Mouse (Mus musculus): ENCODE measurements at regions not wholly inside any gene's neighbourhood (a gene's known extent, or its start where the extent isn't known, plus 50 kb on each side); places are given as distances from the start of the nearest gene placed in this dataset.

DNA sequence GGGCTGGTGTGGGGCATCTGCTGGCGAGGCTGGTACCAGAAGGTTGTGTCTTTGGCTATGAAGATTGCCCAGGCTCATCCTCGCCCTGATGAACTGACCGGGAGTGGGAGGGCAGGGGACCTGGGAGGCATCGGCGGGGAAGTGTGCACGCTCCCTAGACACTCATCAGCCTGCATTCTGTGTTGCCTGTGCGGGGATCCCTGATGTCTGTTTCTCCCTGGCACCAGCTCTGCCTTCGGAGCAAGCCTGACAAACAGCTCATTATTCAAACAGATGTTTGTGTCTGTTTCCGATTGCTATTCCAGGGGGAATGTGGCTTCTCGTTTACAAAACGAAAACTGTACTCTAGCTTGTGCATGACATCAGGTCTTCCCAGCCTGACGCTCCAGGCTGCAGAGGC lies 412.3 kb downstream of the Cdh26 start:
- TF ChIP-seq CTCF (IDR thresholded peaks at IDR 0.05; ENCODE audit: insufficient read depth, low read length) (no peak), POLR2A (IDR thresholded peaks at IDR 0.05; ENCODE audit: borderline replicate concordance, extremely low read depth, low read depth, low read length) (no peak)
